ENCODE assay signal across 10 mouse cellular contexts in the genomic region with DNA sequence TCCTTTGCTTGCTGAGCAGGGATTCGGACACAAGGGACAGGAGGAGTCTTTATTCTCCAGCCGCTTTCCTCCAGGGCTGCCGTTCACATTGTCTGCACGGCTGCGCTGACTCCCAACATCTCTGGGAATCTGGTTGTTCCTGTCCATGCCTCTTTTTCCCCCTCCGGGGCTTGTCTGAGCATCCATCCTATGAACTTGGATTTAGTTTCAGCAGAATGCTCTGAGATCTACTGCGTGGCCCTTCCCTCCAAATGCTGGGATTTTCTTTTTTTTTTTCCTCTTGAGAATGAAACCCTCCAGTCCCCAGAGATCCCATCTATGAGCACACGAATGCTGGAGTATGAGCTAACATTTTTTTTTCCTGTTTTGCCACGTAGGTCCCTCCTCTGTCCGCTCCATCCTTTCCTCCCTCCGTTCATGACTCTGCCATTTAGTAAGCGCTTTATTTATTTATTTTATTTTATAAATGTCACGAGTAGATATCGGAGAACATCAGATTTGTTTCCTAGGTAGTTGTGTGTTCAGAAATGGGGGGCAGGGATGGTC. TPM values are rescaled to one million over a fixed set of nuclear protein-coding genes. Genes with fewer than 3 reads are reported as not detected.
A peak's percentile ranks its signal among the peaks of the same experiment; 100 is the strongest.
DNase-seq lines count a peak whose midpoint lies in the region; ATAC-seq and TF ChIP-seq lines count a peak whose summit lies in the region.
"Had no signal": no experiment of that assay in that cellular context is flagged by ENCODE, and none has a peak within 500 bp of the region (broad histone marks: within the 10 kb centered on the region; RNA-seq: fewer than 3 reads in every experiment).

No protein-coding gene starts in this region.

- 59% methylated on average over 14 of the region's 14 CpGs for WGBS in heart, embryonic 12.5 days
- WGBS in forebrain, embryonic 13.5 days = 23% methylated on average over 14 of the region's 14 CpGs
- 69% methylated on average over 14 of the region's 14 CpGs for WGBS in liver, embryonic 13.5 days (ENCODE audit: insufficient replicate concordance)

- H3K4me2 ChIP-seq in heart, embryonic 12.5 days = peak overlapping the region; percentile 36; the same call in 1 of the 2 replicates
- peak overlapping the region; percentile 92 for H3K4me2 ChIP-seq in forebrain, embryonic 13.5 days
- peak overlapping the region; percentile 96 for H3K4me2 ChIP-seq in liver, embryonic 13.5 days

- no peaks in the 10 kb centered on the region for H3K27me3 ChIP-seq in heart, embryonic 12.5 days (replicated peaks)
- peaks cover 2% of the 10 kb centered on the region; the same call in 1 of the 2 replicates for H3K27me3 ChIP-seq in E14TG2a.4 (ENCODE audit: insufficient read depth, low read length)
- no peaks in the 10 kb centered on the region for H3K27me3 ChIP-seq in forebrain, embryonic 13.5 days
- no peaks in the 10 kb centered on the region for H3K27me3 ChIP-seq in liver, embryonic 13.5 days

- no peak for TF ChIP-seq CTCF in E14TG2a.4 (conservative IDR thresholded peaks at IDR 0.05; ENCODE audit: low read length)

- no peaks in the 10 kb centered on the region for H3K9me3 ChIP-seq in heart, embryonic 12.5 days (replicated peaks)
- H3K9me3 ChIP-seq in E14TG2a.4 (ENCODE audit: low read length) = no peaks in the 10 kb centered on the region
- H3K9me3 ChIP-seq in forebrain, embryonic 13.5 days (replicated peaks) = no peaks in the 10 kb centered on the region
- no peaks in the 10 kb centered on the region for H3K9me3 ChIP-seq in liver, embryonic 13.5 days (replicated peaks)

- no peak for ATAC-seq in heart, embryonic 12.5 days (ENCODE audit: insufficient number of reproducible peaks, low FRiP score)
- ATAC-seq in forebrain, embryonic 13.5 days = no peak
- no peak for ATAC-seq in liver, embryonic 13.5 days (ENCODE audit: low read depth)

- no peak overlapping the region for H3K9ac ChIP-seq in heart, embryonic 12.5 days
- H3K9ac ChIP-seq in forebrain, embryonic 13.5 days = peak overlapping the region; percentile 98
- peak overlapping the region; percentile 98; the same call in 1 of the 2 replicates for H3K9ac ChIP-seq in liver, embryonic 13.5 days

- no peak for DNase-seq in heart, postnatal 4 days
- DNase-seq in liver, embryonic 13.5 days = no peak
- no peak for DNase-seq in adrenal gland, postnatal 4 days (ENCODE audit: low spot score in 2 of 2)
- no peak for DNase-seq in urinary bladder, postnatal 4 days (ENCODE audit: low spot score in 2 of 2)
- DNase-seq in frontal cortex, postnatal 10 days (ENCODE audit: low spot score in 2 of 2) = no peak
- DNase-seq: adrenal gland, postnatal 36 days had no signal

- no peaks in the 10 kb centered on the region for H3K36me3 ChIP-seq in heart, embryonic 12.5 days
- H3K36me3 ChIP-seq in E14TG2a.4 (ENCODE audit: insufficient read depth, low read length) = peaks cover 12% of the 10 kb centered on the region; the same call in 1 of the 2 replicates
- no peaks in the 10 kb centered on the region for H3K36me3 ChIP-seq in forebrain, embryonic 13.5 days (ENCODE audit: poor library complexity, severe bottlenecking)
- H3K36me3 ChIP-seq in liver, embryonic 13.5 days = no peaks in the 10 kb centered on the region; the same call in 1 of the 2 replicates

- no peak overlapping the region for H3K4me3 ChIP-seq in heart, embryonic 12.5 days
- H3K4me3 ChIP-seq in E14TG2a.4 (replicated peaks; ENCODE audit: low read length) = 0 out of 2 replicates have a peak overlapping the region, but pooled peaks have one; percentile 10
- H3K4me3 ChIP-seq in forebrain, embryonic 13.5 days = peak overlapping the region; percentile 98
- H3K4me3 ChIP-seq in liver, embryonic 13.5 days (replicated peaks) = no peak overlapping the region
- H3K4me3 ChIP-seq: myocyte had no signal

- no peak overlapping the region for H3K27ac ChIP-seq in heart, embryonic 12.5 days (ENCODE audit: poor library complexity, severe bottlenecking)
- H3K27ac ChIP-seq in forebrain, embryonic 13.5 days = peak overlapping the region; percentile 63
- no peak overlapping the region for H3K27ac ChIP-seq in liver, embryonic 13.5 days

- peaks cover 61% of the 10 kb centered on the region for H3K4me1 ChIP-seq in heart, embryonic 12.5 days (replicated peaks)
- H3K4me1 ChIP-seq in E14TG2a.4 (replicated peaks; ENCODE audit: low read depth, low read length) = peaks cover 80% of the 10 kb centered on the region
- peaks cover 53% of the 10 kb centered on the region for H3K4me1 ChIP-seq in forebrain, embryonic 13.5 days
- peaks cover 80% of the 10 kb centered on the region for H3K4me1 ChIP-seq in liver, embryonic 13.5 days (replicated peaks)

RNA-seq across cellular contexts. Expression of a gene that starts 4.1 kb away (rescaled TPM):
- polyA plus RNA-seq in heart, embryonic 12.5 days (2016; fragmentation: Nextera tagmentation; extraction: Ambion mirVana) = 9.7 and 10.5 TPM in 2 replicates
- total RNA-seq in heart, postnatal 4 days (2021) = 10 to 100 TPM; 32.2 to 34.5 TPM
- 39.0 and 45.4 TPM in 2 replicates for polyA plus RNA-seq in forebrain, embryonic 13.5 days (2015; fragmentation: Nextera tagmentation; extraction: Ambion mirVana)
- 5.8 and 6.7 TPM in 2 replicates for polyA plus RNA-seq in liver, embryonic 13.5 days (2015; fragmentation: Nextera tagmentation; extraction: Ambion mirVana)
- 100 to 1,000 TPM; 120 to 133 TPM for total RNA-seq in adrenal gland, postnatal 4 days (2021)

Comparison
In these comparisons a context has a peak if more than half of its experiments do, and no peak if none do; other contexts are left out.
1. H3K4me2 ChIP-seq: peak in every context shown above with its lines; median percentile 96 in liver, embryonic 13.5 days; 92 in forebrain, embryonic 13.5 days; 36 in heart, embryonic 12.5 days.
2. H3K4me3 ChIP-seq: peak in E14TG2a.4 (single experiment) and forebrain, embryonic 13.5 days (single experiment); none in heart, embryonic 12.5 days (single experiment) and liver, embryonic 13.5 days (single experiment).